Mouse (Mus musculus) hindbrain, embryonic 10.5 days (tissue): ENCODE data around the gene Pif1. TPM values are rescaled to one million over a fixed set of nuclear protein-coding genes. Genes with fewer than 3 reads are reported as not detected.

Experiments
- DNase-seq: peaks from one replicate; pipeline ENCODE4 v3.0.0-alpha.2; 2017; ENCODE audit warnings: low spot score
- H3K27ac ChIP-seq: fragments of 300-500 bp; sonication (generic); 2 replicates; pipeline ENCODE4 v1.5.1; 2016; ENCODE audit warnings: mild to moderate bottlenecking, moderate library complexity
- H3K27me3 ChIP-seq: fragments of 300-500 bp; sonication (generic); 2 replicates; pipeline ENCODE4 v1.6.1; 2016; ENCODE audit warnings: mild to moderate bottlenecking; ENCODE audit not compliant: poor library complexity, insufficient read depth, severe bottlenecking
- H3K36me3 ChIP-seq: fragments of 300-500 bp; sonication (generic); 2 replicates; pipeline ENCODE4 v1.6.1; 2016; ENCODE audit warnings: mild to moderate bottlenecking, moderate library complexity
- H3K4me1 ChIP-seq: fragments of 300-500 bp; sonication (generic); replicated peaks from 2 replicates; pipeline ENCODE4 v1.6.1; 2016; ENCODE audit warnings: mild to moderate bottlenecking
- H3K4me3 ChIP-seq: fragments of 300-500 bp; sonication (generic); 2 replicates; pipeline ENCODE4 v1.5.1; 2016; ENCODE audit warnings: mild to moderate bottlenecking, moderate library complexity
- H3K9me3 ChIP-seq: fragments of 300-500 bp; sonication (generic); 2 replicates; pipeline ENCODE4 v1.6.1; 2016; ENCODE audit warnings: mild to moderate bottlenecking, moderate library complexity
- WGBS: fragments of 180-500 bp; shearing (Covaris S2); methylation state at CpG from one replicate; pipeline ENCODE4 v1.1.7; 2016; 5-methylcytosine and 5-hydroxymethylcytosine counted together
- polyA plus RNA-seq: library from polyadenylated mRNA; unstranded; fragments of >200 nt; fragmentation: Nextera tagmentation; extraction: Ambion mirVana; gene quantifications from 2 replicates; pipeline ENCODE4 v1.2.1, GENCODE M21; 2016

The Pif1 gene
- polyA plus RNA-seq, 1 experiment from 2014 or later = 24.2 TPM

DNA sequence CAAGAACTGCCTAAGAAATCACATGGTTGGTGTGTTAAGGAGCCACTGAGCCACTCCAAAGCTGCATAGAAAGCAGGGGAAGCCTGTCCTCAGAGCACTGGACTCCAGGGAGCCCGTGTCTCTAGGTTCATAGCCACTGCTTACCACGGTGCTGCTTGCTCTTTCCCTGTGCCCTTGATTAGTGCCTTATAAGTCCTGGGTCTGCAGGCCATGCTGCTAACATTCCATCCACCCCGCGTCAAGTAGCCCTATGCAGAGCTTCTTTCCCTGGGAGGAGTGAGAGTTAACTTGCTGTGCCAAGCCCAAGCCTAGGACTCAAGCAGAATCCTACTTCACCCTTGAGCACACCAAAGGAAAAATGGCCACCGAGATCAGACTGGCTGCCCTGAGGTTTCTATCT lies 52.1 kb downstream of the Pif1 start:
- no peaks in the 10 kb centered on the region for H3K36me3 ChIP-seq
- H3K4me1 ChIP-seq = peaks cover 30% of the 10 kb centered on the region
- H3K4me3 ChIP-seq = no peak overlapping the region
- no peaks in the 10 kb centered on the region for H3K9me3 ChIP-seq
- WGBS = 65% methylated on average over 5 of the region's 5 CpGs
- H3K27me3 ChIP-seq = no peaks in the 10 kb centered on the region
- no peak overlapping the region for H3K27ac ChIP-seq
- no peak for DNase-seq

- peak overlapping the region; percentile 26; the same call in 1 of the 2 replicates for H3K27ac ChIP-seq
Observed at GRCm38 (mm10) chr9:65640838-65641410, 54.0 kb downstream of the Pif1 start.

GRCm38 (mm10) chr9:65641446-65642052 lies 54.6 kb downstream of the Pif1 start:
- Histone ChIP-seq H3K4me3 (peak overlapping the region; percentile 16), H3K9me3 (no peaks in the 10 kb centered on the region), H3K4me1 (peaks cover 30% of the 10 kb centered on the region), H3K27ac (peak overlapping the region; percentile 72), H3K27me3 (no peaks in the 10 kb centered on the region), H3K36me3 (no peaks in the 10 kb centered on the region)
- no peak for DNase-seq
- WGBS = 10% methylated on average over 12 of the region's 12 CpGs

More at GRCm38 (mm10) chr9:65640838-65641410, 54.0 kb downstream of the Pif1 start:
- Histone ChIP-seq H3K4me1 (peaks cover 30% of the 10 kb centered on the region), H3K27me3 (no peaks in the 10 kb centered on the region), H3K9me3 (no peaks in the 10 kb centered on the region), H3K36me3 (no peaks in the 10 kb centered on the region), H3K4me3 (0 out of 2 replicates have a peak overlapping the region, but pooled peaks have one; percentile 13)
- WGBS = 4% methylated on average over 5 of the region's 5 CpGs
- DNase-seq = peak; percentile 29

GRCm38 (mm10) chr9:65642546-65642945 lies 55.6 kb downstream of the Pif1 start:
- no peaks in the 10 kb centered on the region for H3K27me3 ChIP-seq
- H3K36me3 ChIP-seq = no peaks in the 10 kb centered on the region
- H3K9me3 ChIP-seq = no peaks in the 10 kb centered on the region
- DNase-seq = no peak
- no peak overlapping the region for H3K27ac ChIP-seq
- H3K4me3 ChIP-seq = no peak overlapping the region
- H3K4me1 ChIP-seq = peaks cover 30% of the 10 kb centered on the region

GRCm38 (mm10) chr9:65644960-65645359 lies 58.0 kb downstream of the Pif1 start:
- DNase-seq = no peak
- H3K4me3 ChIP-seq = no peak overlapping the region
- H3K27ac ChIP-seq = no peak overlapping the region
- no peaks in the 10 kb centered on the region for H3K36me3 ChIP-seq
- 88% methylated on average over 4 of the region's 4 CpGs for WGBS
- H3K27me3 ChIP-seq = no peaks in the 10 kb centered on the region
- peaks cover 27% of the 10 kb centered on the region for H3K4me1 ChIP-seq
- H3K9me3 ChIP-seq = no peaks in the 10 kb centered on the region

Other genes with a start within 250 kb of the Pif1 start
- gene Pdcd7, start 241.1 kb upstream of the Pif1 start, polyA plus RNA-seq = 8.6 and 11.6 TPM in 2 replicates
- 0.10 and 0.41 TPM in 2 replicates for gene Ubap1l, start 226.1 kb upstream of the Pif1 start, polyA plus RNA-seq
- gene Kbtbd13, start 195.5 kb upstream of the Pif1 start, polyA plus RNA-seq = 0.80 and 0.85 TPM in 2 replicates
- gene Rasl12, start 188.7 kb upstream of the Pif1 start, polyA plus RNA-seq = 6.3 and 7.8 TPM in 2 replicates
- not detected in 2 replicates for gene Slc51b, start 164.2 kb upstream of the Pif1 start, polyA plus RNA-seq
- gene Mtfmt, start 151.4 kb upstream of the Pif1 start, polyA plus RNA-seq = 20.5 TPM in 2 replicates
- gene Spg21, start 126.2 kb upstream of the Pif1 start, polyA plus RNA-seq = 98.2 and 102 TPM in 2 replicates
- 0.11 TPM in 1 of 2 replicates, not detected in the other for gene Ankdd1a, start 67.0 kb upstream of the Pif1 start, polyA plus RNA-seq
- 14.5 and 15.2 TPM in 2 replicates for gene Plekho2, start 7.1 kb upstream of the Pif1 start, polyA plus RNA-seq
- gene Rbpms2, start 42.5 kb downstream of the Pif1 start, polyA plus RNA-seq = 28.4 and 32.5 TPM in 2 replicates
- gene Oaz2, start 80.8 kb downstream of the Pif1 start, polyA plus RNA-seq = 242 and 269 TPM in 2 replicates
- gene Zfp609, start 240.4 kb downstream of the Pif1 start, polyA plus RNA-seq = 6.8 and 9.2 TPM in 2 replicates